ENCODE assay signal across 15 mouse cellular contexts in the genomic region with DNA sequence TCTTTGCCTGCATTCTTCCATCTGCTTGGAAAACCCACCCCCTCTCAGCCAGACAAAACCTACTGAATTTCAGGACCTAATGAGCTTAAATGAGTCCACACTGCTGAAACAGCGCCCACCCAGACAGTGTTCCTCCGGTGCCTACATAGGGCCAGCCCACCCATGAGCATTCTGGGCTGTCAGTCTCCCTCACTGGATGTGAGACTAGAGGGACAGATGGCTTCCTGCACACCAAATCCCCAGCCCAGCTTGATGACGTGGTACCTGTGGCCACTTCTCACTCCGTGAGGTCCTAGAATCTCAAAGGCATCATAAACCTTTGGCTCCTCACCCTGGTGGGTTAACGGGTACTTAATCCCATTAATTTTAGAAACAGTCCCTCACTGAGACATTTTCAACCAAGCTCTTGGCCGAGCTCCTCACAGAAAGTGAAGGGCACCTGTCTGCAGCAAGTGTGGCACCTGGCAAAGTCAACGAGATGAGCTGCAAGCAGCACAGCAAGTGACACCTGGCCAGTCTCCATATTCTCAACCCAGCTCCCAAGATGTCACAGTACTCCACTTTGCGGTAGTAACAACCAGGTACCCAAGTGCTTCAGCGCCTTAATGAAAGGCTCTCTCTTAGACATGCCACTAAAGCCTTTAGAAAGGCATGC. TPM values are rescaled to one million over a fixed set of nuclear protein-coding genes. Genes with fewer than 3 reads are reported as not detected.
DNase-seq lines count a peak whose midpoint lies in the region; ATAC-seq and TF ChIP-seq lines count a peak whose summit lies in the region.
"Had no signal": no experiment of that assay in that cellular context is flagged by ENCODE, and none has a peak within 500 bp of the region (broad histone marks: within the 10 kb centered on the region; RNA-seq: fewer than 3 reads in every experiment).

No protein-coding gene starts in this region.

- H3K9ac ChIP-seq in midbrain, embryonic 13.5 days (replicated peaks) = no peak overlapping the region
- H3K9ac ChIP-seq in midbrain, embryonic 14.5 days (replicated peaks; ENCODE audit: low read length) = no peak overlapping the region
- H3K9ac ChIP-seq in embryonic facial prominence, embryonic 11.5 days (replicated peaks; ENCODE audit: low read length) = no peak overlapping the region
- H3K9ac ChIP-seq: liver, embryonic 12.5 days had no signal

- H3K4me3 ChIP-seq in cerebellum, adult 2 months (replicated peaks; ENCODE audit: insufficient read depth, low read depth, low read length) = no peak overlapping the region
- H3K4me3 ChIP-seq in midbrain, embryonic 13.5 days (replicated peaks) = no peak overlapping the region
- H3K4me3 ChIP-seq in midbrain, embryonic 14.5 days (replicated peaks; ENCODE audit: low read depth, low read length) = no peak overlapping the region
- no peak overlapping the region for H3K4me3 ChIP-seq in embryonic facial prominence, embryonic 11.5 days (ENCODE audit: low read depth, low read length)
- H3K4me3 ChIP-seq: liver, embryonic 12.5 days; megakaryocyte, embryonic 14.5 days; myocyte had no signal

- peak; percentile 42 to 43 for DNase-seq in cerebellum, postnatal 14 days
- no peak for DNase-seq in cerebellum, adult 2 months
- no peak for DNase-seq in midbrain, embryonic 14.5 days
- DNase-seq in embryonic facial prominence, embryonic 11.5 days (ENCODE audit: low spot score) = peak; percentile 45
- DNase-seq in forelimb bud, embryonic 11.5 days (ENCODE audit: low read depth, low spot score) = peak; percentile 49
- DNase-seq in kidney, adult 18-20 months = no peak
- no peak for DNase-seq in adrenal gland, postnatal 25 days
- DNase-seq: adrenal gland, postnatal 14 days; cerebellum, postnatal 36 days; thymus, adult 18-20 months had no signal

- peaks cover 3% of the 10 kb centered on the region for H3K4me1 ChIP-seq in cerebellum, adult 2 months (ENCODE audit: control insufficient read depth, insufficient read depth, low read length)
- H3K4me1 ChIP-seq in midbrain, embryonic 13.5 days (replicated peaks) = peaks cover 17% of the 10 kb centered on the region
- no peaks in the 10 kb centered on the region for H3K4me1 ChIP-seq in midbrain, embryonic 14.5 days (ENCODE audit: control insufficient read depth, insufficient read depth, low read length)
- no peaks in the 10 kb centered on the region for H3K4me1 ChIP-seq in embryonic facial prominence, embryonic 11.5 days (ENCODE audit: control insufficient read depth, insufficient read depth, low read length)
- H3K4me1 ChIP-seq: liver, embryonic 12.5 days; megakaryocyte, embryonic 14.5 days had no signal

- TF ChIP-seq POLR2A in cerebellum, adult 2 months (IDR thresholded peaks at IDR 0.05; ENCODE audit: borderline replicate concordance, insufficient read depth, low read length) = no peak

- ATAC-seq in midbrain, embryonic 13.5 days = 0 out of 2 replicates have a peak, but pooled peaks have one; percentile 48
- ATAC-seq in midbrain, embryonic 14.5 days (ENCODE audit: low FRiP score, low TSS enrichment) = no peak
- ATAC-seq in embryonic facial prominence, embryonic 11.5 days (replicated peaks; ENCODE audit: insufficient number of reproducible peaks, low FRiP score, low TSS enrichment, low read depth) = no peak
- ATAC-seq: liver, embryonic 12.5 days had no signal

- TF ChIP-seq CTCF in cerebellum, adult 2 months (IDR thresholded peaks at IDR 0.05; ENCODE audit: borderline replicate concordance, insufficient read depth, low read depth, low read length) = no peak

- no peaks in the 10 kb centered on the region for H3K9me3 ChIP-seq in midbrain, embryonic 13.5 days
- H3K9me3 ChIP-seq in midbrain, embryonic 14.5 days (ENCODE audit: control insufficient read depth, low read length) = no peaks in the 10 kb centered on the region
- no peaks in the 10 kb centered on the region for H3K9me3 ChIP-seq in embryonic facial prominence, embryonic 11.5 days (replicated peaks; ENCODE audit: control insufficient read depth, low read length)
- H3K9me3 ChIP-seq: liver, embryonic 12.5 days; megakaryocyte, embryonic 14.5 days had no signal

- H3K36me3 ChIP-seq in midbrain, embryonic 13.5 days = no peaks in the 10 kb centered on the region
- H3K36me3 ChIP-seq in midbrain, embryonic 14.5 days (ENCODE audit: control insufficient read depth, insufficient read depth, low read length) = no peaks in the 10 kb centered on the region
- no peaks in the 10 kb centered on the region for H3K36me3 ChIP-seq in embryonic facial prominence, embryonic 11.5 days (replicated peaks; ENCODE audit: control insufficient read depth, insufficient read depth, low read depth, low read length)
- H3K36me3 ChIP-seq: liver, embryonic 12.5 days had no signal

- WGBS in cerebellum, adult 2 months = 26% methylated on average over 9 of the region's 9 CpGs
- WGBS in midbrain, embryonic 13.5 days = 72% methylated on average over 9 of the region's 9 CpGs
- 74% methylated on average over 9 of the region's 9 CpGs for WGBS in midbrain, embryonic 14.5 days
- WGBS in embryonic facial prominence, embryonic 11.5 days = 74% methylated on average over 9 of the region's 9 CpGs

- H3K27ac ChIP-seq in cerebellum, adult 2 months (ENCODE audit: insufficient read depth, low read length) = no peak overlapping the region
- H3K27ac ChIP-seq in midbrain, embryonic 13.5 days = no peak overlapping the region
- no peak overlapping the region for H3K27ac ChIP-seq in midbrain, embryonic 14.5 days (replicated peaks; ENCODE audit: low read depth, low read length)
- no peak overlapping the region for H3K27ac ChIP-seq in embryonic facial prominence, embryonic 11.5 days (replicated peaks; ENCODE audit: low read depth, low read length)
- H3K27ac ChIP-seq: liver, embryonic 12.5 days had no signal

- no peaks in the 10 kb centered on the region for H3K27me3 ChIP-seq in cerebellum, adult 2 months (ENCODE audit: control insufficient read depth, insufficient read depth, low read length)
- H3K27me3 ChIP-seq in midbrain, embryonic 13.5 days = no peaks in the 10 kb centered on the region
- H3K27me3 ChIP-seq in midbrain, embryonic 14.5 days (ENCODE audit: control insufficient read depth, insufficient read depth, low read length) = no peaks in the 10 kb centered on the region
- no peaks in the 10 kb centered on the region for H3K27me3 ChIP-seq in embryonic facial prominence, embryonic 11.5 days (ENCODE audit: control insufficient read depth, insufficient read depth, low read length)
- H3K27me3 ChIP-seq: CH12.LX; liver, embryonic 12.5 days had no signal

- no peak overlapping the region for H3K4me2 ChIP-seq in midbrain, embryonic 13.5 days (replicated peaks)
- no peak overlapping the region for H3K4me2 ChIP-seq in midbrain, embryonic 14.5 days (ENCODE audit: low read length)
- H3K4me2 ChIP-seq in embryonic facial prominence, embryonic 11.5 days (ENCODE audit: low read depth, low read length) = no peak overlapping the region
- H3K4me2 ChIP-seq: liver, embryonic 12.5 days had no signal

RNA-seq across cellular contexts. Expression of a gene that starts 12.8 kb away (rescaled TPM):
- polyA plus RNA-seq in cerebellum, adult 2 months (2012; rRNA removed) = 4.5 and 4.6 TPM in 2 replicates
- 2.3 TPM in 2 replicates for polyA plus RNA-seq in midbrain, embryonic 13.5 days (2015; fragmentation: Nextera tagmentation; extraction: Ambion mirVana)
- polyA plus RNA-seq in midbrain, embryonic 14.5 days (2014; fragmentation: Nextera tagmentation; extraction: Ambion mirVana) = 4.0 and 4.2 TPM in 2 replicates
- polyA plus RNA-seq in embryonic facial prominence, embryonic 11.5 days (2014; fragmentation: Nextera tagmentation; extraction: Ambion mirVana) = 4.8 and 6.5 TPM in 2 replicates
- 43.5 and 45.2 TPM in 2 replicates for total RNA-seq in adrenal gland, postnatal 25 days (2021)
- total RNA-seq: CH12.LX had no signal

Comparison
In these comparisons a context has a peak if more than half of its experiments do, and no peak if none do; other contexts are left out.
1. DNase-seq: peak in cerebellum, postnatal 14 days (2 of 2), embryonic facial prominence, embryonic 11.5 days (single experiment) and forelimb bud, embryonic 11.5 days (single experiment); none in cerebellum, adult 2 months (0 of 2), midbrain, embryonic 14.5 days (single experiment), kidney, adult 18-20 months (single experiment) and adrenal gland, postnatal 25 days (single experiment).